Mouse (Mus musculus) C2C12 (cell line): ENCODE results near the gene Thnsl1. TPM values are rescaled to one million over a fixed set of nuclear protein-coding genes. Genes with fewer than 3 reads are reported as not detected.
A peak's percentile ranks its signal among the peaks of the same experiment; 100 is the strongest.

Experiments used
- H3K27me3 ChIP-seq: one replicate; pipeline ENCODE4 v1.6.1; 2011; ENCODE audit not compliant: control insufficient read depth, insufficient read depth, insufficient read length
- H3K36me3 ChIP-seq: one replicate; pipeline ENCODE4 v1.6.1; 2011; ENCODE audit not compliant: control insufficient read depth, insufficient read depth
- H3K4me3 ChIP-seq: one replicate; pipeline ENCODE4 v1.5.1; 2011; ENCODE audit warnings: mild to moderate bottlenecking, control low read depth; ENCODE audit not compliant: poor library complexity, insufficient read depth, severe bottlenecking
- H3K79me2 ChIP-seq: one replicate; pipeline ENCODE4 v1.6.1; 2011; ENCODE audit not compliant: control insufficient read depth, insufficient read depth
- H3K79me3 ChIP-seq: one replicate; pipeline ENCODE4 v1.6.1; 2011; ENCODE audit warnings: low read depth, control low read depth
- H3ac ChIP-seq: one replicate; pipeline ENCODE3; 2011; ENCODE audit warnings: low read depth; ENCODE audit not compliant: control insufficient read depth, insufficient read length
- CEBPB ChIP-seq: IDR thresholded peaks from one replicate; pipeline ENCODE4 v1.6.1; 2011; ENCODE audit warnings: low read depth, mild to moderate bottlenecking, control low read depth, moderate library complexity
- CTCF ChIP-seq: IDR thresholded peaks from one replicate; pipeline ENCODE4 v1.5.1; 2011; ENCODE audit not compliant: control insufficient read depth, insufficient read depth, insufficient read length
- FOSL1 ChIP-seq: IDR thresholded peaks from one replicate; pipeline ENCODE4 v1.8.0; 2011; ENCODE audit warnings: mild to moderate bottlenecking, low read length; ENCODE audit not compliant: poor library complexity, insufficient read depth, severe bottlenecking
- MAX ChIP-seq: IDR thresholded peaks from one replicate; pipeline ENCODE4 v1.6.1; 2011; ENCODE audit warnings: mild to moderate bottlenecking, control low read depth
- MYOD1 ChIP-seq: IDR thresholded peaks from one replicate; pipeline ENCODE4 v1.6.1; 2011; ENCODE audit warnings: low read depth; ENCODE audit not compliant: control insufficient read depth, insufficient read length
- MYOG ChIP-seq: IDR thresholded peaks from one replicate; pipeline ENCODE4 v1.6.1; 2011; ENCODE audit not compliant: control insufficient read depth, insufficient read length; ENCODE audit errors: extremely low read depth
- USF1 ChIP-seq: IDR thresholded peaks from one replicate; pipeline ENCODE4 v1.6.1; 2011; ENCODE audit warnings: low read depth, mild to moderate bottlenecking, control low read depth, moderate library complexity
- polyA plus RNA-seq: library from polyadenylated mRNA; unstranded; fragments of >200 nt; fragmentation: generic; extraction: Trizol; gene quantifications from one replicate; pipeline ENCODE4 v1.2.1, GENCODE M21; 2012; ENCODE audit warnings: missing spikeins

Gene Thnsl1
- polyA plus RNA-seq, 1 experiment: 1.5 TPM

DNA sequence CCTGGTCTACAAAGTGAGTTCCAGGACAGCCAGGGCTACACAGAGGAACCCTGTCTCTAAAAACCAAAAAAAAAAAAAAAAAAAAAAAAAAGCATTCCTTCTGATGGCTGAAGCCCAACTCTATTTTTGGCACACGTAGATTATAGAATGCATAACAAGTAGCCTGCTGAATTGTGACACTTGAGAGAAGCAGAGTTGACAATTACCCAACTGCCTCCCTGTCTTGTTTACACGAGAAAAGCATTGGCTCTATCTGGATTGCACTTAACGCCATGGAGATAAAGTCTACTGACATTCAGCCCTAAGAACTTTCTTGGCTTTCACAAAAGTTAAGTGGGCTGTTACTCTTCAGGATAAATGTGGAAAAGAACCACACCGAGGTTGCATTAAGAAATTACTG lies 39.5 kb downstream of the Thnsl1 start:
- Histone ChIP-seq H3ac (no peak overlapping the region), H3K36me3 (no peaks in the 10 kb centered on the region)
- no peak for TF ChIP-seq USF1
- no peak for TF ChIP-seq MYOG
- no peak for TF ChIP-seq CEBPB
- no peak for TF ChIP-seq CTCF
- TF ChIP-seq FOSL1: no peak
- TF ChIP-seq MYOD1: no peak
- no peak for TF ChIP-seq MAX

DNA sequence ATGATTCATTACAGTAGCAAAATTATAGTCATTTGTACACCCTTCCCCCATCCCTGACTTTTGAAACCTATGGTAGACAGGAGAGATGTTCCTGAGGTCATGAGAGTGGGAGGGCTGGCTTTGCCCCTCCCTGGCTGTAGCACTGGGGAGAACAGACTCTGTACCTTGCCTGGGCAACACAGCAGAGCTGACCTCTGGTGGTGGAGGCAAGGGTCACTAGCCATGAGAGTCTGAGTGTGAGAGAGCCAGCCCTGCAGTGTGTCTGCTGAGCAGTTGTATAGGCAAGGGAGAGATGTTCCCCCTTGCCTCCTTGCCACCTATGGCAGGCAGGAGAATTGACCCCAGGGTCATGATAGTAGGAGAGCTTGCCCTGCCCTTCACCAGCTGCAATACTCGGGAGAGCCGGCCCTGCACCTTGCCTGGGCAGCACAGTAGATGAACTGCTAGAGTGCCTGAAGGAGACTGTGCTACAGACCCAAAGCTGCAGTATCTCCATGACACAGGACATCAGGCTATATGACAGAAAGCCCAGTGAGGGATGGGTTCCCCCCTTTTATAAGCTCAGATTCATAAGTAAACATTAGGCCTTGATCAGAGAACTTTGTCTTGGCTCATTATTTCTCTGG lies 40.1 kb downstream of the Thnsl1 start:
- no peaks in the 10 kb centered on the region for H3K79me2 ChIP-seq
- H3K79me3 ChIP-seq: no peaks in the 10 kb centered on the region
- no peaks in the 10 kb centered on the region for H3K36me3 ChIP-seq
- no peak overlapping the region for H3ac ChIP-seq
- TF ChIP-seq FOSL1: no peak
- no peak for TF ChIP-seq CEBPB
- TF ChIP-seq MYOD1: no peak
- no peak for TF ChIP-seq MAX
- TF ChIP-seq CTCF: no peak
- TF ChIP-seq USF1: no peak
- TF ChIP-seq MYOG: no peak
- no peak overlapping the region for H3K4me3 ChIP-seq
- no peaks in the 10 kb centered on the region for H3K27me3 ChIP-seq

More for the DNA sequence above, 39.5 kb downstream of the Thnsl1 start:
- H3K27me3 ChIP-seq: no peaks in the 10 kb centered on the region
- H3K79me3 ChIP-seq: no peaks in the 10 kb centered on the region
- no peak overlapping the region for H3K4me3 ChIP-seq
- H3K79me2 ChIP-seq: no peaks in the 10 kb centered on the region

DNA sequence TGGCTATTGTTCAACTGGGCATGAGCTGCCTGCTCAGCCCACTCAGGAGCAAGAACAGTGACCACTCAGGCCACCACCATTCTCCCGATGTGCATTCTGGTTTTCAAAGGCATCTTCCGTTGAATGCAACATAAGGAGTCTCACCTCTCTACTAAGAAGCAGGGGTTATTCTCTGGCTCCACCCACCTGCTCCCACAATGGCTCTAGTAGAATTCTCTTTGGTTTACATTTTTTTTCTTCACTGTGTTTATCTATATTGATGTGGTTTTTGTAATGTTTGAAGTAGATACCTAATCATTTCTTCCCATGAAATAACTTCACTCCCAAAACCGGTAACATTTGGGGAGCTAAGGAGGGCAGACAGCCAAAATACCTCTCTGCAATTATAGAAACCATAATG lies 48.1 kb downstream of the Thnsl1 start:
- Histone ChIP-seq H3K36me3 (no peaks in the 10 kb centered on the region), H3K27me3 (no peaks in the 10 kb centered on the region), H3K4me3 (no peak overlapping the region), H3K79me3 (no peaks in the 10 kb centered on the region), H3ac (no peak overlapping the region), H3K79me2 (no peaks in the 10 kb centered on the region)
- TF ChIP-seq FOSL1 (no peak), MYOG (no peak)

- no peaks in the 10 kb centered on the region for H3K27me3 ChIP-seq
- H3K79me2 ChIP-seq: no peaks in the 10 kb centered on the region
- no peak for TF ChIP-seq MAX
- TF ChIP-seq MYOD1: peak; percentile 19
- no peaks in the 10 kb centered on the region for H3K36me3 ChIP-seq
- H3ac ChIP-seq: no peak overlapping the region
- H3K79me3 ChIP-seq: no peaks in the 10 kb centered on the region
- H3K4me3 ChIP-seq: no peak overlapping the region
Observed at GRCm38 (mm10) chr2:21254308-21254707, 48.8 kb downstream of the Thnsl1 start.

GRCm38 (mm10) chr2:21258281-21258680 lies 52.8 kb downstream of the Thnsl1 start:
- H3K36me3 ChIP-seq: no peaks in the 10 kb centered on the region
- H3K4me3 ChIP-seq: no peak overlapping the region
- no peaks in the 10 kb centered on the region for H3K79me2 ChIP-seq
- H3K79me3 ChIP-seq: no peaks in the 10 kb centered on the region
- no peak for TF ChIP-seq CTCF
- TF ChIP-seq MYOG: no peak
- TF ChIP-seq USF1: no peak
- TF ChIP-seq CEBPB: no peak
- TF ChIP-seq FOSL1: no peak
- no peak for TF ChIP-seq MAX
- no peak for TF ChIP-seq MYOD1
- no peaks in the 10 kb centered on the region for H3K27me3 ChIP-seq
- H3ac ChIP-seq: no peak overlapping the region

- Histone ChIP-seq H3K36me3 (no peaks in the 10 kb centered on the region), H3K79me2 (no peaks in the 10 kb centered on the region), H3ac (no peak overlapping the region), H3K4me3 (no peak overlapping the region), H3K27me3 (peaks cover under 1% of the 10 kb centered on the region), H3K79me3 (no peaks in the 10 kb centered on the region)
- TF ChIP-seq MYOG (no peak), USF1 (no peak)
Observed at GRCm38 (mm10) chr2:21259081-21259480, 53.6 kb downstream of the Thnsl1 start.

DNA sequence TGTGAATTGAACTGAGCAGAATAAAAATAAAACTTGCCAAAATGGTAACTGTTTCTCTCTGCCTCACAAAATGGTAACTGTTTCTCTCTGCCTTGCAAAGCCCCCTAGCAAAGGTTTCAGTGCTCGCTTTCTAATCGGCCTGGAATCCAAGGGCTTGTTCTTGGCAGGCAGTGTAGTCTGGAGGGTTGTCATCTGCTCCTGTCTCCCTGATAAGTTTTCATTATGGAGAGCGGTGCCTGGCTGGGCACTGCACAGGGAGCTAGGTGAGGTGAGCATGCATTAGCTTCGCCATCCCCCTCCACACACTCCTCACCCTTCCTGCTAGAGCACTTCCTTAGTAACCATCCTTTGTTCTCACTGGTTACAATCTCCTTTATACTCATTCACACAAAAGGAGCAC lies 54.5 kb downstream of the Thnsl1 start:
- peaks cover 3% of the 10 kb centered on the region for H3K27me3 ChIP-seq
- no peaks in the 10 kb centered on the region for H3K36me3 ChIP-seq
- no peaks in the 10 kb centered on the region for H3K79me3 ChIP-seq
- TF ChIP-seq MAX (no peak), USF1 (no peak), CTCF (no peak), MYOD1 (no peak), MYOG (no peak), FOSL1 (no peak), CEBPB (no peak)
- no peak overlapping the region for H3ac ChIP-seq
- H3K4me3 ChIP-seq: no peak overlapping the region
- no peaks in the 10 kb centered on the region for H3K79me2 ChIP-seq
